Mouse (Mus musculus): ENCODE data around the gene Glrx.

Gene Glrx

GRCm38 (mm10) chr13:75891868-75892267 lies 52.2 kb downstream of the Glrx start:
- no peak for DNase-seq (ENCODE audit: low spot score)

GRCm38 (mm10) chr13:75892291-75892690 lies 52.6 kb downstream of the Glrx start:
- no peak for DNase-seq (ENCODE audit: low spot score)

DNA sequence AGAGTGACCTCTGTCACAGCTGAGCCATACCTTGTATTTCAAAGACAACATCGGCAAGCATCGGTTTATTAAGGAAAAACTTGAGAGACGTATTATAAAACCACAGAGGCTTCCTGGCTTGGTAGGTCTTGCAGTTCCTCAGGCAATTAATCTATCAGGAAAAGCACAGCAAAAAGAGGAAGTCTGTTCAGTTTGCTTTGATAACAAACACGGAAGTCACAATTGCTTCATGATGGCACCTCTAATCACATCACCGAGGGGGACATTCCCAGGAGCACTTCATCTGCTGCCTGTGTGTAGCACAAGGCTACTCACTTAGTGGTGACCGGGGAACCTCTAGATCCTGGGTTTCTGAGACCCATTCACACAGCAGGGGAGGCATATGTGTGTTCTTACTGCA lies 53.2 kb downstream of the Glrx start:
- DNase-seq (ENCODE audit: low spot score), result no peak

All from ovary, adult 18-20 months (tissue).